Mouse (Mus musculus): ENCODE measurements around the gene Iqcd. TPM values are rescaled to one million over a fixed set of nuclear protein-coding genes. Genes with fewer than 3 reads are reported as not detected.

The Iqcd gene
- polyA plus RNA-seq, 1 experiment from 2014 or later: 0.64 TPM

GRCm38 (mm10) chr5:120565171-120565905 is 23.5 kb upstream of the Iqcd start:
- Histone ChIP-seq H3K9ac (no peak overlapping the region), H3K4me3 (no peak overlapping the region), H3K4me1 (peaks cover 83% of the 10 kb centered on the region), H3K27ac (peak overlapping the region; percentile 11; the same call in 1 of the 2 replicates), H3K27me3 (no peaks in the 10 kb centered on the region), H3K36me3 (no peaks in the 10 kb centered on the region), H3K4me2 (no peak overlapping the region), H3K9me3 (no peaks in the 10 kb centered on the region)
- WGBS: 37% methylated on average over 15 of the region's 15 CpGs
- no peak for ATAC-seq (ENCODE audit: borderline replicate concordance, extremely low read depth, low FRiP score, low TSS enrichment)

DNA sequence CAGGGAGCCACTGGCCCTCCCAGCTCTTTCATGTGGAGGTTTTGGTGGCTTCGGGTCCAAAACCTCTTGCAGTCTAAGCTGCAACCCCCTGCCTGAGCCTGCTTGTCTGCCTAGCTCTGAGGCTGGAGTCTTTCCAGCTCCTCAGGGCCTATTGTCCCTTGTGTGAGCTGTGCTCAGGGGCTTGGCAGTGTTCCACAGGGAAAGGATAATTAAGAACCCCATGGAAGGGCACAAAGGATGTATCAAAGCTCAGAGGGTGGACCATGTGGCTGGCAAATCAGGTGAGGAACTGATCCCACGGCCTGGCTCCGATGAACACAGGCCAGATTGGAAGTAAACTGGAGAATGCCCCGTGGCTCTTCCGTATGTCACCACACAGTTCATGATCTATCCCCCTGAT is 22.7 kb upstream of the Iqcd start:
- Histone ChIP-seq H3K4me3 (no peak overlapping the region), H3K36me3 (no peaks in the 10 kb centered on the region), H3K9me3 (no peaks in the 10 kb centered on the region), H3K27ac (peak overlapping the region; percentile 11), H3K27me3 (no peaks in the 10 kb centered on the region), H3K4me2 (no peak overlapping the region), H3K4me1 (peaks cover 83% of the 10 kb centered on the region), H3K9ac (no peak overlapping the region)
- WGBS: 51% methylated on average over 5 of the region's 5 CpGs
- no peak for ATAC-seq (ENCODE audit: borderline replicate concordance, extremely low read depth, low FRiP score, low TSS enrichment)

- no peaks in the 10 kb centered on the region for H3K27me3 ChIP-seq
- H3K27ac ChIP-seq: peak overlapping the region; percentile 64; the same call in 1 of the 2 replicates
- no peak overlapping the region for H3K4me3 ChIP-seq
- H3K4me2 ChIP-seq: no peak overlapping the region
- 49% methylated on average over 9 of the region's 9 CpGs for WGBS
- H3K36me3 ChIP-seq: no peaks in the 10 kb centered on the region
- peaks cover 87% of the 10 kb centered on the region for H3K4me1 ChIP-seq
- H3K9me3 ChIP-seq: no peaks in the 10 kb centered on the region
- ATAC-seq (ENCODE audit: borderline replicate concordance, extremely low read depth, low FRiP score, low TSS enrichment): no peak
- H3K9ac ChIP-seq: no peak overlapping the region
Observed at GRCm38 (mm10) chr5:120566681-120567252, 22.0 kb upstream of the Iqcd start.

DNA sequence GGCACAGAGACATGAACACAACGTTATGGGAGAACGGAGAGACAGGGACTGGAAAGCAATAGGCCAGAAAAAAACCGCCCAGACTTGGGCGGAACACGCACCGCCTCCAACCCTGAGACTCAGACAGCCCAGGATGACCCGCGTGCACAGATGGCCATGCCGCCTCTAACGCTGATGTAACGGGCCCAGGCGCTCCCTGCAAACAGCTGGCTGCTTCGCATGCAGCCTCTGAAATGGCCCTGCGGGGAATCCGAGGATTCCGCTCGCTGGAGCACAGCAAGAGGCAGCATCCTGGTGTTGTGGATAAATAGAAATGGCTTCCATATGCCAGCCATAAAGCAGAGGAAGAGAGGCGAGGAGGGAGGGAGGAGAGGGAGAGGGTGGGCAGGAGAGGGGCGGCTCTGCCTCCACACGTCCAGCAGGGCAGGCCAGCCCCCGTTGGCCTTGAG is 21.5 kb upstream of the Iqcd start:
- H3K27me3 ChIP-seq: no peaks in the 10 kb centered on the region
- ATAC-seq (ENCODE audit: borderline replicate concordance, extremely low read depth, low FRiP score, low TSS enrichment): peak; percentile 15; the same call in 1 of the 2 replicates
- H3K9ac ChIP-seq: no peak overlapping the region
- H3K36me3 ChIP-seq: no peaks in the 10 kb centered on the region
- H3K4me1 ChIP-seq: peaks cover 91% of the 10 kb centered on the region
- H3K9me3 ChIP-seq: no peaks in the 10 kb centered on the region
- 40% methylated on average over 21 of the region's 21 CpGs for WGBS
- H3K27ac ChIP-seq: peak overlapping the region; percentile 64
- no peak overlapping the region for H3K4me2 ChIP-seq
- H3K4me3 ChIP-seq: no peak overlapping the region

- no peak overlapping the region for H3K9ac ChIP-seq
- ATAC-seq (ENCODE audit: borderline replicate concordance, extremely low read depth, low FRiP score, low TSS enrichment): no peak
- H3K27ac ChIP-seq: peak overlapping the region; percentile 64
- H3K27me3 ChIP-seq: no peaks in the 10 kb centered on the region
- no peak overlapping the region for H3K4me3 ChIP-seq
- H3K36me3 ChIP-seq: no peaks in the 10 kb centered on the region
- WGBS: 55% methylated on average over 14 of the region's 14 CpGs
- H3K4me2 ChIP-seq: no peak overlapping the region
- no peaks in the 10 kb centered on the region for H3K9me3 ChIP-seq
- H3K4me1 ChIP-seq: peaks cover 91% of the 10 kb centered on the region
Observed at GRCm38 (mm10) chr5:120567761-120568211, 21.0 kb upstream of the Iqcd start.

DNA sequence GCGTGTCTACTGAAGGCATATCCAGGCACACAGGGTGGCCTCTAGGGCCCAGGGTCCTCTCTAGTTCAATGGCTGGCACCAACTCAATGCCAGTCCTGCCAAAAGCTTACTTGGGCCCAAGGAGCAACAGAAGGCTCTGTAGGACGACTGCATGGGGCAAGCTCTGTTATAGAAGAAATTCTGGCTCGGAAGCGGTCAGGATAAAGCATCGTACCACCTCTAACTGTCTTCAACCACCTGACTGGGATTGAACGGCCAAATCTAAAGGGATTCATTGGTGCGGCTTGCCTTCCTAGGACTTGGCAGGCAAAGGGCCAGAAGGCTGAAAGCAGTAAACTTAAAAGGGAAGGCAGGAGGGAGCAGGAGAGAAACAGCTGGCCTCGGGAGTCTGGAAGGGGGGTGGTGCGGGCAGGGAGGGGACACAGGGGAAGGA is 20.5 kb upstream of the Iqcd start:
- Histone ChIP-seq H3K4me1 (peaks cover 89% of the 10 kb centered on the region), H3K4me2 (no peak overlapping the region), H3K36me3 (no peaks in the 10 kb centered on the region), H3K9me3 (no peaks in the 10 kb centered on the region), H3K27me3 (no peaks in the 10 kb centered on the region), H3K27ac (peak overlapping the region; percentile 64; the same call in 1 of the 2 replicates), H3K9ac (no peak overlapping the region), H3K4me3 (no peak overlapping the region)
- 55% methylated on average over 9 of the region's 9 CpGs for WGBS
- no peak for ATAC-seq (ENCODE audit: borderline replicate concordance, extremely low read depth, low FRiP score, low TSS enrichment)

- Histone ChIP-seq H3K27ac (peak overlapping the region; percentile 16; the same call in 1 of the 2 replicates), H3K4me1 (peaks cover 84% of the 10 kb centered on the region), H3K4me3 (no peak overlapping the region), H3K9me3 (no peaks in the 10 kb centered on the region), H3K9ac (no peak overlapping the region), H3K27me3 (no peaks in the 10 kb centered on the region), H3K4me2 (no peak overlapping the region), H3K36me3 (no peaks in the 10 kb centered on the region)
- WGBS: 80% methylated on average over 4 of the region's 4 CpGs
- ATAC-seq (ENCODE audit: borderline replicate concordance, extremely low read depth, low FRiP score, low TSS enrichment): no peak
Observed at GRCm38 (mm10) chr5:120568964-120569363, 19.9 kb upstream of the Iqcd start.

GRCm38 (mm10) chr5:120569791-120570190 is 19.0 kb upstream of the Iqcd start:
- Histone ChIP-seq H3K9me3 (no peaks in the 10 kb centered on the region), H3K4me1 (peaks cover 81% of the 10 kb centered on the region), H3K9ac (no peak overlapping the region), H3K4me3 (no peak overlapping the region), H3K36me3 (no peaks in the 10 kb centered on the region), H3K27ac (no peak overlapping the region), H3K4me2 (no peak overlapping the region), H3K27me3 (no peaks in the 10 kb centered on the region)
- no peak for ATAC-seq (ENCODE audit: borderline replicate concordance, extremely low read depth, low FRiP score, low TSS enrichment)
- WGBS: 64% methylated on average over 3 of the region's 3 CpGs

DNA sequence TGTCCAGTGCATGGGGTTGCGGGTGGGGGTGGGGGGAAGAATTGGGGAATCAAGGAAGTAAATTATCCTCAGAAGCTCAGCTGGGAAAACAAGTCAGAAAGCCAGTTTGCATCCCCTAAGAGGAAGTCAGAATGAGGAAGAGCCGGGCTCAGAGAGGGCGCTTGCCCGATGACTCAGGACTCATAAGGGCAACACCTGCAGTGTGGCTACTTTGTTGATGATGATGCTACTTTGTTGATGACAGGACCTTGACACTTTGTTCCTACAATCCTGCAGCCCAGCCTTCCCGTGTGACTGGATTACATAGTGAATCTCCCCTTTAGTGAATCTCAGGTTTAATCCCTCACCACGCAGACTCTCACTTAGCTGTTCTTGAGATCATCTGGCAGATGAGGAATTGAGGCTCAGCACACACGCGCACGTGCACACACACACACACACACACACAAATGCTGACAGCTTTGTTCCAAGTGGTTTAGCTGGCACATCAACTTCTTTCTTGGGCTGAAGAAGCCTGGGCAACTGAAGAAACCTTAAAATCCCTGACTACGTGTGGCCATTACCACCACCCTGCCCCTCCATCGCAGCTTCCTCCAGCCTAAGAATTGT is 18.4 kb upstream of the Iqcd start:
- no peaks in the 10 kb centered on the region for H3K27me3 ChIP-seq
- H3K36me3 ChIP-seq: no peaks in the 10 kb centered on the region
- H3K4me1 ChIP-seq: peaks cover 75% of the 10 kb centered on the region
- ATAC-seq (ENCODE audit: borderline replicate concordance, extremely low read depth, low FRiP score, low TSS enrichment): no peak
- peak overlapping the region; percentile 17; the same call in 1 of the 2 replicates for H3K4me2 ChIP-seq
- 67% methylated on average over 11 of the region's 11 CpGs for WGBS
- no peaks in the 10 kb centered on the region for H3K9me3 ChIP-seq
- H3K4me3 ChIP-seq: no peak overlapping the region
- no peak overlapping the region for H3K9ac ChIP-seq
- H3K27ac ChIP-seq: peak overlapping the region; percentile 80

DNA sequence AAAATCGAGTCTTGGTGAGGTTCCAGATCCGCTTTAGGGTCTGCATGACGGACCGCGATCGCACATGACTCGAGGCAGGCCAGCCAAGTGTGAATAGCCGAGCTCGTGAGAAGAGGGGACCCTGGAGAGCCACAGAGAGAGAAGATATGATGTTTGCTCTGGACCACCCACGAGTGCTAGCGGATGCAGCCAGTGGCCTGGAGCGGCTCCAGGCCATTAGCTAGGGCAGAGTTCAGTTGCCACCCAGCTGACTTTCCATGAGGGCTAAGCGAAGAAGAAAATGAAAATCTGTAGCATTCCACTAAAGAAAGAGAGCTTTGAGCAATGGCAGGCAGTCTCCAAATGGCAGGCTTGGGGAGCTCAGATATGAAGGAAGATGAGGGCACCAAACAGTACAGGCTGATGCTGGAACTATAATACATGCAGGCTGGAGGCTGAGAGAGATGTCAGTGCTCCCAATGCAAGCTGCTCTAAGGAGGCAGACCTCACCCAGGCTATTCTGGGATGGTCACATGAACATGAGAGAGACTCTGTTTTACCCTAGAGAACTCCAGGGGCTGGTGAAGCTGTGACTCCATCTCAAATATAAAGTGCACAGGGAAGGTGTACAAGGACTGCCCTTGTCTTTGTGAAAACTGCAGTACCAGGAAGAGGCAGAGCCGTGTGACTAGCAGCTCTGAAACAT is 17.6 kb upstream of the Iqcd start:
- H3K4me3 ChIP-seq: no peak overlapping the region
- no peaks in the 10 kb centered on the region for H3K9me3 ChIP-seq
- H3K4me1 ChIP-seq: peaks cover 67% of the 10 kb centered on the region
- no peaks in the 10 kb centered on the region for H3K27me3 ChIP-seq
- peak overlapping the region; percentile 17; the same call in 1 of the 2 replicates for H3K4me2 ChIP-seq
- peak; percentile 64 for ATAC-seq (ENCODE audit: borderline replicate concordance, extremely low read depth, low FRiP score, low TSS enrichment)
- peak overlapping the region; percentile 80 for H3K27ac ChIP-seq
- H3K36me3 ChIP-seq: no peaks in the 10 kb centered on the region
- no peak overlapping the region for H3K9ac ChIP-seq
- WGBS: 31% methylated on average over 14 of the region's 14 CpGs

DNA sequence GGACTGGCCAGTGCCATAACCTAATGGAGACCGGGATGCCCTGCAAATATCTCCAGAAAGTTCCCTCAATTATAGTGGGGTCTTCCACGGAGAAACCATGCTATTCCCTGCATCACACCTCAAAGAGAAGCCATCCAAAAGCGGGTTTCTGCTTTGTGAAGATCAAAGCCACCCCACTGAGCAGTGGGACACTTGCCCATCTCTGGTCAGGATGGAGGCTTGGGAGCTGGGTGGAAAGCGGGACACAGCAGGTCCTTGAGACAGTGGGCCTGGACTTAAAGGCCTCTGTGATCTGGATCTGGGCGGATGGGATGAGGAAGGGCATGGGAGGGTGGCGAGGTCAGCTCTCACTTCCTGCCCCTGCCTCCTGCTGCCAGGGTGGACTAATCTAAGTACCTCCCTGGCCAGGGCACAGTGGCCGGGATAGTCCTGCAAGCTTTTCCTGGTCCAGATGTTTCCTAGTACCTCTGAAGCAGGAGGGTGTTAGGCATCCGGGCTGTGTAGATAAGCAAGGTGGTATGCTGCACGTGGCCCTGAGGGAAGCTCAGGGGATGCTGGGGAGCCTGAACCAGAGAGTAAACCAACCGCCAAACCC is 14.2 kb upstream of the Iqcd start:
- H3K4me1 ChIP-seq: peaks cover 56% of the 10 kb centered on the region
- WGBS: 63% methylated on average over 10 of the region's 10 CpGs

More for the DNA sequence above, 14.2 kb upstream of the Iqcd start:
- no peak overlapping the region for H3K27ac ChIP-seq
- H3K27me3 ChIP-seq: no peaks in the 10 kb centered on the region
- H3K4me2 ChIP-seq: no peak overlapping the region
- no peaks in the 10 kb centered on the region for H3K36me3 ChIP-seq
- ATAC-seq (ENCODE audit: borderline replicate concordance, extremely low read depth, low FRiP score, low TSS enrichment): no peak
- no peak overlapping the region for H3K9ac ChIP-seq
- no peaks in the 10 kb centered on the region for H3K9me3 ChIP-seq
- no peak overlapping the region for H3K4me3 ChIP-seq
